Mouse (Mus musculus): Measurements from ENCODE around the gene Tiam1.

- TF ChIP-seq CTCF (IDR thresholded peaks at IDR 0.05; ENCODE audit: low read depth, low read length) (no peak), TAL1 (conservative IDR thresholded peaks at IDR 0.05; ENCODE audit: low read depth, low read length) (no peak), GATA1 (IDR thresholded peaks at IDR 0.05; ENCODE audit: borderline replicate concordance, low read length) (no peak), GATA2 (IDR thresholded peaks at IDR 0.05; ENCODE audit: borderline replicate concordance, low read depth, low read length) (no peak)
Measured at GRCm38 (mm10) chr16:90097769-90098168, 45.8 kb downstream of the Tiam1 start.
